Mouse (Mus musculus) cerebellum, adult (tissue): ENCODE results near the gene Hoxc5.

Source experiments
- ATAC-seq: cut with Nextera tagmentation; 2 replicates; pipeline ENCODE4 v1.9.2; 2017; ENCODE audit warnings: mild to moderate bottlenecking, moderate library complexity, mixed read lengths; ENCODE audit not compliant: insufficient number of reproducible peaks, low FRiP score, low TSS enrichment

The Hoxc5 gene

DNA sequence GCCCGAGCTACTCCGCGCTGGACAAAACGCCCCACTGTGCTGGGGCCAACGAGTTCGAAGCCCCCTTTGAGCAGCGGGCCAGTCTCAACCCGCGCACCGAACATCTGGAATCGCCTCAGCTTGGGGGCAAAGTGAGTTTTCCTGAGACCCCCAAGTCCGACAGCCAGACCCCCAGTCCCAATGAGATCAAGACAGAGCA is at the start of gene Hoxc5:
Gene Hoxc5, plus strand, starts transcription at position 132 of the 199 bp plus-strand sequence.
- no peak for ATAC-seq

DNA sequence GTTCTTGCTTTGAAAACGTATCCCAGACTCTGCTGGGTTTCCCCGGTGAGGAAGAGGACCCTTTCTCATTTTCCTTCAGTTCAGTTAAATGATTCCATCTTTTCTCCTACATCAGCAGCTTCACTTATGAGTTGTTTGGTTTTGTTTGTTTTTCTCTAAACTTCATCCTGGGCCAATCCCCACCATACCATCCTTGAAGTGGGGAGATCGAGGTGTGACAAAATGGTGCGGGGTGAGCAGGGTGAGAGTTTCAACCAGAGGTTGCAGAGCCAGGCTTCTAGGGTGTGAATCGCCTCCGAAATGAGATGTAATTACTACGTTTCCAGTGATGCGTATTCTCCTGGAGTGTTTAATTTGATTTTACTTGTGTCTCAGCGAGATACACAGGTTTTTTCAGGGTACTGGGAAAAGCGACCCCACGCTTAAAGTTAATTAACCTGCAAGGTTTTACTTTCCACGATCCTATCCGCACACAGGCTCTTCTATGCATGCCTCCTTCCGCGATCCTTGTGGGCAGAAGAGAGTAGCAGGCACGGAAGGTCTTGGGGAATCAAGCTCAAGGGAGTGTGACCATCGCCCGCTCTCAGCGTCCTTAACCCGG is 49.2 kb upstream of the Hoxc5 start:
- no peak for ATAC-seq

DNA sequence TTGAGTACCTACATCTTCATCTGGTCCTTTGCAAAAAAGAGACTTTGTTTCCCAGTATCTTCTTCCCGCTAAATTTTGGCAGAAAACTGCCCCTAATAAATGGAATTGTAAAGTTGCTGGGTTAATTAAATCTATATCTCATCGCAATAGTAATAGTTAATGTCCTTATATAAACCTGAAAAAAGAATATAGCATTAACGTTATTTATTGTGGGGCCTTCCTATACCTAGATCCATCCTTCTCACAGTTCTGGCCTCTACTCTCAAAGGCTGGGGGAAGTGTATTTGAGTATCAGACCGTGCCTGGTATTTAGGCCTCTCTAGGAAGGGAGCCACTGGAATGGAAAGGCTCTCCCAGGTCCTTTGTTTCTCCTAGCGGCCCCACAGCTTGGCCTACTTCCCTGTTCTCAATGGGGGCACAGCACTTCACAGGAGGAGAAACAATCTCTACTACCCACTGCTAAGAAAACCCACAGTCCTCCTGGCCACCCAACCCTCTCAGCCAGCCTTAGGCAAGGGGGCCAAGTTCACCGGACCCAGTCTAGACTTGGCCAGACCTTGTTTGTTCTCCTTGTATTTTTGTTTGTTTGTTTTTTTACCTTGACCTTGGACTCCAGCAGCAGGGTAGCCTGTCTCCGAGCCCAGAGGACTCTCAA is 48.5 kb upstream of the Hoxc5 start:
- ATAC-seq: no peak

DNA sequence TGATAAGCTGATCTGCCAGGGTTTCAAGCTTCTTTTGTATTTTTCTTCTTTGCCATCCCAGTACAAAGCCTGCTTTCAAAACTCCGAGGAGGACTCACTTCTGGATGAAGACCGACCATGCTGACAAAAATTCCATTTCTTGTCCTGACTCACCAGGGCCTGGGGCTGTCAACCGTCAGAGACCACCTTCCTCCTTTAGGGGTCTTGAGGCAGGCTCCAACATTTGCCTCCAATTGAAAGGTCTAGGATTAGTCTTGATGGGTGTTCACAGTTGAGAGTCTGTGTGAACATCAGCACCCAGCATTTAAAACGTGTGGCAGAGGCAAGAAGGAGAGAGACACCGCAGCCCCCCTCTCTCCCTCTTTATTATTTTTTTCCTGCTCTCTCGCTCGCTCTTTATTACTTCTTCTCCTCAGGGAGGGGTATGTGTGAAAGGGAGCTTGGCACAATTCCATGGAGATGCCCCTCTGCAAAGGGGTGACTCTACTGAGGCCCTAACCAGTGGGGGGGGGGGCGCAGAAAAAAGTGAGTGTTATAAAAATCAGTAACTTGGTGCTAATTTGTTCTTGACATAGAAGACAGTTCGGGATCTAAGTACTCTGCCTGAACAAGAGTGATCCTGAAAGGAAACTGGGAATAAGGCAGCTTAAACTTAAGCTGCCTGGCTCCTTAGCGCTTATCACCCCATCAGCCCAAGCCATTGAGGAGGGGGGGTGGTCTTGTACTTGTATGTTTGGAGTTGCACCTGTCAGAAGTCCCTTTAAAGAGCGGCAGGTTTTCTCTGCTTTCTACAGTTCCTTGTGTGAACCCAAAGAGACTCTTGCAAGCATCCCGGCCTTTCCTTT is 47.7 kb upstream of the Hoxc5 start:
- ATAC-seq: no peak

DNA sequence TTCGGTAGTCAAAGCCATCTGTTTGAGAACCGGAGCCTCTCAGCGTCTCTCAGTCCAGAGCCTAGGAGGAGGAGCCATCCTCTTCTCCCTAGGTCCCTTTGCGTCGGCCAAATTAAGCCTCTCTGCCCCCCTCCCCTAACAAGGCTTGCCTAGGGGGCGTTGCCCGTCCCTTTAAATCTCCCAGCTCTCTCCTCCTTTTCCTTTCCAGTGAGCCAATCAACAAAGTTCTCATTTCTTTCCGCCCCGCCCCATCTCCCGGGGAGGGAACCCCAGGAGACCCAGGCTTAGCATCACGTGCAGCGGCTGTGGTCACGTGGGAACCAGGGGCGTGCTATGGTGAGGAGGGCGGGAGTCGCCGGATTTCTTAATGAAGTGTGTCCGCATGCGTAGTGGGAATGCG is 46.6 kb upstream of the Hoxc5 start:
- ATAC-seq: no peak

DNA sequence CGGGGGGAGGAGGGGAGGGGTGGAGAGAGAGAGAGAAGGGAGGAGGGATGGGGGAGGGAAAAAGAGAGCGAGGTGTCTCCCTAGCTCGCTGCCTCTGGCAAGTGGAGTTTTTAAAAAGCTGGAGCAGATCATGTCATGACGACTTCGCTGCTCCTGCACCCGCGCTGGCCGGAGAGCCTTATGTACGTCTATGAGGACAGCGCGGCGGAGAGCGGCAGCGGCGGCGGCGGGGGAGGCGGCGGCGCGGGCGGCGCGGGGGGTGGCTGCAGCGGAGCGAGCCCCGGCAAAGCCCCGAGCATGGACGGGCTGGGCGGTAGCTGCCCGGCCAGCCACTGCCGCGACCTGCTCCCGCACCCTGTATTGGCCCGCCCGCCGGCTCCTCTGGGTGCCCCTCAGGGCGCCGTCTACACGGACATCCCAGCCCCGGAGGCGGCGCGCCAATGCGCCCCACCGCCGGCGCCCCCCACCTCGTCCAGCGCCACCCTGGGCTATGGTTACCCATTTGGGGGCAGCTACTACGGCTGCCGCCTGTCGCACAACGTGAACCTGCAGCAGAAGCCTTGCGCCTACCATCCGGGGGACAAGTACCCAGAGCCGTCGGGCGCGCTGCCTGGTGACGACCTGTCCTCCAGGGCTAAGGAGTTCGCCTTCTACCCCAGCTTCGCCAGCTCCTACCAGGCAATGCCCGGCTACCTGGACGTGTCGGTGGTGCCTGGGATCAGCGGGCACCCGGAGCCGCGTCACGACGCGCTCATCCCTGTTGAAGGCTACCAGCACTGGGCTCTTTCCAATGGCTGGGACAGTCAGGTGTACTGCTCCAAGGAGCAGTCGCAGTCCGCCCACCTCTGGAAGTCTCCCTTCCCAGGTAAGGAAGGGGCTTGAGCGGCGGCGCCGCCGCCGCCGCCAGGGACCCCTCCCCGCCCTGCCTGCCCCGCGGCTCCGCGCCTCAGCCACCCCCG is 45.9 kb upstream of the Hoxc5 start, which contains the start of gene Hoxc13:
Gene Hoxc13, plus strand, starts transcription at position 51 of the 959 bp plus-strand sequence.
- no peak for ATAC-seq

DNA sequence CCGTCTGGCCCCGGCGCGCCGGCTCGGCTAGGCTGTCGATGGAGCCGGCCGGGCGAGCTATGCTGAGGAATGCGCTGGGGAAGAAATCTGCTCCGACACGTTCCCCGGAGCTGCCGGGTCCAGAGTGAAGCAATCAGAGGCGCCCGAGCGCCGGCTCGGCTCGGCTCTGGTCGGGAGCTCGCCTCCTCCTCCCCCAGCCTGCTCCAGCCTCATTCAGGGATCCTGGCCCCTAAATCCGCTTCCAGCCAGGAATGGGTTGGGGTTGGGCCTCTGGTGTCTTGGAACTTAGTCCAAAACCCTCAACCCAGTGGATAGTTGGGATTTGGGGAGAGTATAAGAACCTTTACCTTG is 45.3 kb upstream of the Hoxc5 start:
- no peak for ATAC-seq

DNA sequence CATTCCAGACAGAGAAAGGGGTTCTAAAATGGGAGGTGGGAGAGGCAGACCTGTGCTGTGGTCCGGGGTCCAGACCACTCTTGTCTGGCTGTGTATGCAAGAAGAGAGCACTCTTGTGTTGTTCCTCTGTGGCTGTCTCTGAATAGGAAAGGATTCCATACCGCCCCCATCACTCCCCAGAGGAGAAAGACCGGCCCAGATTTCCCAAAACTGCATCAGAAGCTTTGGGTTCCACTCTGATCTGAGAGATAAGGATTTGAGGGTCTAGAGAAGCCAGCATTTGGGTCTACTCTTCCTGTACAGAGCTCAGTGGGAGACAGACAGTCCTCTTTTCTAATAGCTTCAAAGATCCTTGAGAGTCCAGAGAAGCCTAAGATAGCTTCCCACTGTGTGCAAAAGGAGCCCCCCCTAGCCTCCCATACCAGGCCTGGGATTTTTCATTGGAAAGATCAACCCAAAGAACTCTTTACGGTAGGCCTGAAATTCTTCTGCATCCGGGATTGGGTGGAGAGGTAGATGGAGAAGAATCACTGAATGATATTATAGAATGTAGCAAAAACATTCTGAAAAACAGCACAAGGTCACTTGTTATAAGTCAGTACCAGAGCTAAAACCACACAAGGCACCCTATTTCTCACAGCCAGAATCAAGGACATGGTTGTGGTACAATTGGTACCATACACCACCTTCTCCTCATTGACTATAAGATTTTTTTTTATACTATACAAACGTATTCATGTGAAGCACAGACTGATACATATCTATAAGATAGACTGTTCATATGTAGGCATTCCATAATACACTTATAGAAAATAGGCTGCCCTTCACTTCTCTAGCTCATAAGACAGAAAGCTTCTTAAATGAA is 44.4 kb upstream of the Hoxc5 start:
- no peak for ATAC-seq

DNA sequence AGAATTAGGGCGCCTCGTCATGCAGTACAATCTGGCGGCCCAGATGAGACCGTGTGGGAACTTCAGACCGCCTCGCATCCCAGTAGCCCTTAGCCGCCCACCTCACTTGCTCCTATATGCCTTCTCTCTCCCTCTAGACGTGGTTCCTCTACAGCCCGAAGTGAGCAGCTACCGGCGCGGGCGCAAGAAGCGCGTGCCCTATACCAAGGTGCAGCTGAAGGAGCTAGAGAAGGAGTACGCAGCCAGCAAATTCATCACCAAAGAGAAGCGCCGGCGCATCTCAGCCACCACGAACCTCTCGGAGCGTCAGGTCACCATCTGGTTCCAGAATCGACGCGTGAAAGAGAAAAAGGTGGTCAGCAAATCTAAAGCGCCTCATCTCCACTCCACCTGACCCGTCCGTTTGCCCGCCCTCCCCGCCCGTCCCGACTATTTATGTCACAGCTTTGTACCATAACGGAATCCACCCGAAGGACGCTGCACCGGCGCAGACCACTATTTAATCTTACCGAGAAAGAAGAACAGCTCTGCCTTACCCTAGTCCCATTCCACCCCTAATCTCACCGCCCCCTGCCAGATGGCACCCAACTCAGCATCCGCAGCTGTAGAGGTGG is 40.1 kb upstream of the Hoxc5 start:
- no peak for ATAC-seq

DNA sequence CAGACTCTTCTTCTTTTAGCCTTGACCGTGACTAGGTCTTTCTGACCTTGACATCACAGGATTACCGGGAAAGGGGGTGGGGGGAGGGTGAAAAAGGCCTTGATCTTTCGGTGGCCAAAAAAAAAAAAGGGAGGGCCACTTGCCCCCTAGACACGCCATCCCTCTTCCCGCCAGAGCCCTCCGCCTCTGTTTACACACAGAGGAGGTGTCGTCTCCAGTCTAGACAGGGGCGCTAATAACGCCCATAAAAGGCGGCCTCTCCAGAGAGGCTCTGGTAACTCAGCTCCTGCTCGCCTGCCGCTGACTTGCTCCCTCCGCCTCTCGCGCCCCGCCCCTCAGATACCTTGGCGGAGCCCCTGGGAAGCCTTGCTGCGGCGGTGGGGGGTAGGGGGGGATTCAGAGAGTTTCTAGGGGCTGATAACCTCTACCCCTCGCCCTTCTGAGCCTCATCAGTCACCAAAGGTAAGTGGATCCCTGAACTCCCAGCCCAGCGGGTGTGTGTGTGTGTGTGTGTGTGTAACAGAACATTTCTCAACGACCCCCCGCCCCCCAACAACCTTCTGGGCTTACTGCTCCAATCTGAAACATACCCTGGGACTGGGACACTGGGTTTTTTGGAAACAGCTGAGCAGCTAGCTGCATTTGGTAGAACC is 35.4 kb upstream of the Hoxc5 start:
- ATAC-seq: no peak

DNA sequence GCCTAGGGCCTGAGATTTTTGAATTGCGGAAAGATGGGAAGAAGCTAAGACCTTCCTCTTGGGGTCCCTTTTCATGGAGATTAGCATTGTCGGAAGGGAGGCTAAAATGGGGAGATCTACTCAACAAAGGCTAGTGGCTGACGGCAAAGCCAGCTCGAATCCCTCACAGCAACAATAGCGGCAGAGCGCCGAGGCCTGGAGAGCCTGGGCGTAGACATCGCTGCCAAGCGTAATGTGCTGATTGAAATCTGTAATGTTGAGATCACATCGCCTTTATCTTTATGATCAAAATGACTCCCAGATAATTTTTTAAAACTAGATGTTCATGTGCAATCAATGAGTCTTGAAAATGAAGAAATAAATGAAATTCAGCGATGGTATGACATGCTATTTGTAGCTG is 32.8 kb upstream of the Hoxc5 start:
- no peak for ATAC-seq

DNA sequence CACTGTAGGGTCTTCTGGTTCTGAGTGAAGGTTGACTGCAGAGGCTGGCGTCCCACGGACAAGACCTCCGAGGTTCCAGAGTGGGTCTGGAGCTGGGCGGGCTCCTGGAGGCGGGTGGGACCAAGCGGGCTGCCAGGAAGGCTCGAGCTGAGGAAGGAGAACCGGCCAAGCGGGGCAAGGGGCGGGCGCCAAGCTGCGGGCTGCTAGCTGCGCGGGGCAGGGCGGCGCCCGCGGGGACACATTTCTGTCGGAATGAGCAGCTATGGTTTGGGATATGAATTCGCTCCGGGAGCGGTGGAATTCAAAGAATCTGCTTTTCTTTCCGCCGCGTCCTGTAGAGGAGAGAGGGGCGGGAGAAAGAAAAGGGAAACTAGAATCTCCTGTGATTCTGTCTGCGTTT is 32.3 kb upstream of the Hoxc5 start:
- ATAC-seq: no peak

DNA sequence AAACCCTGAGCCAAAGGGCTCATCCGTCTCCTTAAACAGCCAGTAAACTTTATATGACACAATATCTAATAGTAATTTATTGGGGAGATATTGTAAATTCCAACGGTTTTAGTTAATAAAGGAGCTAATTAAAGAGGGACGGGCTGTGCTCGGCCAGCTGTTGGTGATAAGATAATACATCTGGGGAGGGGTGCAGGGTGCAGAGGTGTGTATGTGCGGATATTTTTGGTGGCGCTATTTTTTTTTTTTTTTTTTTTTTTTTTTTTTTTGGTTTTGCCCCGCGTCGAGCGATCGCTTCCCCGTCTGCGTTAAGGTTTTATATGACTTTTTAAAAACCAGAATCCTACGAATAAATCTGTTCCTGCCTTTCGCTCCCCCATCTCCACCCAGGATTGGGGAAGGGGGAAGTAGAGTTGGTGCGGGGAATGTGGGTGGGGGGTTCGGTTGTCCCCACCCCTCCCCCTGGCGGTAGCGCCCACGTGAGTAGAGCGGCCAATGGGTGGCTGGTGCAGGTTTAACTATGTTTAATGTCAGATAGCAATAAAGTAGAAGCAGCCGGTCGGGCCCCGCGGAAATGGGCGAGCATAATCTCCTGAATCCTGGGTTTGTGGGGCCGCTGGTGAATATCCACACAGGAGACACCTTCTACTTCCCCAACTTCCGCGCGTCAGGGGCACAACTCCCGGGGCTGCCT is 30.8 kb upstream of the Hoxc5 start, which contains the start of gene Hoxc12:
Gene Hoxc12, plus strand, starts transcription at position 479 of the 694 bp plus-strand sequence.
- no peak for ATAC-seq

DNA sequence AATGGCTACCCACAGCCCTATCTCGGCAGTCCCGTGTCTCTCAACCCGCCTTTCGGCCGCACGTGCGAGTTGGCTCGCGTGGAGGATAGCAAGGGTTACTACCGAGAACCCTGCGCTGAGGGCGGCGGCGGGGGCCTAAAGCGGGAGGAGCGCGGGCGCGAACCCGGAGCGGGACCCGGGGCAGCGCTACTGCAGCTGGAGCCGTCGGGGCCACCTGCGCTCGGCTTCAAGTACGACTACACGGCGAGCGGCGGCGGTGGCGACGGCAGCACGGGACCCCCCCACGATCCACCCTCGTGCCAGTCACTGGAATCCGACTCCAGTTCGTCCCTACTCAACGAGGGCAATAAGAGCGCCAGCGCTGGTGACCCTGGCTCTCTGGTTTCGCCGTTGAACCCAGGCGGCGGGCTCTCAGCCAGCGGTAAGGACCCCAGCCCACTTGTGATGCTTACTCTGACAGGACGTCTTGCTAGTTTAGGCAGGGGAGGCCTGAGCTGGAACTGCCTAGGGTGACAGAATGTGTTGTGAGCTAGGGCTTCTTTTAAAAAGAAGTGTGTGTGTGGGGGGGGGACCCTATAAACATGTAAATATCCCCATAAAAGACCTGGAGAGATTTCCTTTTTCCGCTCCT is 30.1 kb upstream of the Hoxc5 start:
- no peak for ATAC-seq

DNA sequence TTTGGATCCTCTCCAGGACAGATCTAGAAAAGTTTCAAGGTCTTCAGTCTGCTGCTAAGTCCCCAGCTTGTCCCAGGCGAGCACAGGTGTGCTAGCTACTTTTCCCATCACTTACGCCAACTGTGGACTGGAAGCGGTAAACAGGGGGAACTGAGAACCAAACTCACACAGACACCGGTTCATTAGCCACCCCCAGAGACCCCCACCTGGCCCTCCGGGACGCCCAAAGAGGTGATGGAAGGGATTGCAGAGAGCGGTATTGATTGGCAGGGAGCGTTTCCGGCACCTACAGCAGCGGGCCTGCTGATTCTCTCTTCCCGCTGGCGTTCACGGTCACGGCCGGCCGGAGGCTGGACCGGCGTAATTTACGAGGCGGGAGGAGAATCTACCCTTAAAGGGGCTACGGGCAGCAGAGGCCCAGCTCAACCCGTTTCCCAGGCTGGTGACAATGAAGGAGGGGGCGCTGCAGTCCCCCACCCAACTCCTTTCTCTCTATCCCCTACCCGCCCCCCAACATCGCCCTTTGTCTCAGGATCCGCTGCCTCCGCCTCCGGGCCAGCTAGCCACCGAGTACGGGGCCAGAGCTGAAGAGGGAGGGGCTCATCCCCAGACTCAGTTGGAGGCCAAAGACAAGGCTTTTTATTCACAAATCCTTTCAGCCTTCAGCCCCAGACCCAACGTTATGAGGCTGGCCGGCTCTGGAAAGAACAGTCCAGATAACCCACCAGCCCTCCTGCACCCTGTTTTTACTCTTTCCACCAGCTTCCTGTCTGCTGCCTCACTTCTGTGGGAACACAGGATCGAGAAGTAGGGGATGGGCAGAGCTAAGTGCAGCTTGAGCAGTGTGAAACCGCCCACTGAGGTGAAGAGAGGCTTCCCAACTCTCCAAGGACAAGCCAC is 27.7 kb upstream of the Hoxc5 start:
- no peak for ATAC-seq

DNA sequence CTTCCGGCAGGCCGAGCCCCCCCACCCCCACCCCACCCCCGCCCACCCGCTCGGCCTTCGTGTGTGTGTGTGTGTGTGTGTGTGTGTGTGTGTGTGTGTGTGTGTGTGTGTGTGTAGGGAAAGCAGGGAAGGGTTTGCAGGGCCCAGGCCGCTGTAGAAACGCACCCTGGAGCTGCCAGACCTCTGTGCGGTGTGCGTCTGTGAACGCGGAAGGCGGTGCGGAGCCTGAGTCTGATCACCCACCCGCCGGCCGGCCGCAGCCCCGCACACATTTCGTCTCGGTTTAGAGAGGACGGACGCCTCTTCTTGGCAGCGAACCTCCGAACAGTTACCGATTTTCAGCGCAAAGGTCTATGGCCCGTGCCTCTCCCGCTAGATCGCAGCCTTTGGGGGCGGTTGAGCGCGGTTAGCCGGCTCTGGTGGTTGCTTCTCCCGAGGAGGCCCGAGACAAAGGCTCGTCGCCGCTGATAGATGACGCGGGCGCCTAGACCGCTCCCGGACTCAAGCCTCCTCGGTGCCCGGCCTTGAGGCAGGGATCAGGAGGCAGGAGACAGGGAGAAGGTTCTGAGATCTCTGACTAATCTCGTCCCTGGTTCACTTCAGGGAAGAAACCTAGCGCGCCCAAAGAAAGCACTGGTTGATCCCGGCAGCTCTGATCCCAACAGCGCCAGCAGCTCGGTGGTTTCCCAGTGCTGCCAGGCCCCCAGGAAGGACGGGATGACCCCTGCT is 24.3 kb upstream of the Hoxc5 start:
- ATAC-seq: no peak
